Mouse (Mus musculus) liver, embryonic 14.5 days (tissue): ENCODE results near the gene Tmem88b. TPM values are rescaled to one million over a fixed set of nuclear protein-coding genes. Genes with fewer than 3 reads are reported as not detected.

Experiments
- ATAC-seq: fragments of 200-750 bp; cut with Nextera tagmentation; 2 replicates; pipeline ENCODE4 v1.8.0; 2017; ENCODE audit warnings: moderate number of reproducible peaks, mild to moderate bottlenecking, moderate library complexity; ENCODE audit not compliant: insufficient read depth
- DNase-seq, 3 experiments: peaks; one replicate each; pipeline ENCODE4 v3.0.0-alpha.2; 2012 to 2013; ENCODE audit warnings: low read depth in 3 of 3, low spot score in 3 of 3
- H3K27ac ChIP-seq: fragments of 300-500 bp; sonication (generic); 2 replicates; pipeline ENCODE4 v1.5.1; 2014; ENCODE audit warnings: moderate library complexity, mild to moderate bottlenecking, control low read depth, inconsistent platforms
- H3K27me3 ChIP-seq: fragments of 300-500 bp; sonication (generic); 2 replicates; pipeline ENCODE4 v1.6.1; 2014; ENCODE audit warnings: mild to moderate bottlenecking, low read length, moderate library complexity; ENCODE audit not compliant: control insufficient read depth, insufficient read depth
- H3K36me3 ChIP-seq: fragments of 300-500 bp; sonication (generic); replicated peaks from 2 replicates; pipeline ENCODE4 v1.6.1; 2014; ENCODE audit warnings: low read depth; ENCODE audit not compliant: control insufficient read depth, insufficient read depth
- H3K4me1 ChIP-seq, 2 experiments: fragments of 200-500 bp in 1 of 2; fragments of 300-500 bp in 1 of 2; sonication (generic) in 1 of 2; replicated peaks; 2 replicates each; pipeline ENCODE4 v1.6.1; 2012 to 2014; ENCODE audit warnings: antibody characterized with exemption in 1 of 2, inconsistent platforms in 1 of 2, low read length in 1 of 2; ENCODE audit not compliant: control insufficient read depth in 2 of 2, insufficient read depth in 2 of 2
- H3K4me2 ChIP-seq: fragments of 300-500 bp; sonication (generic); 2 replicates; pipeline ENCODE4 v1.6.1; 2014; ENCODE audit warnings: low read depth, mild to moderate bottlenecking, control low read depth, moderate library complexity
- H3K4me3 ChIP-seq, 2 experiments: fragments of 200-500 bp in 1 of 2; fragments of 300-500 bp in 1 of 2; sonication (generic) in 1 of 2; 2 replicates each; pipeline ENCODE4 v1.5.1; 2012 to 2014; ENCODE audit warnings: low read depth in 2 of 2, low read length in 2 of 2, mild to moderate bottlenecking in 2 of 2, control low read depth in 1 of 2, inconsistent platforms in 1 of 2, moderate library complexity in 1 of 2; ENCODE audit not compliant: insufficient read depth in 1 of 2
- H3K9ac ChIP-seq: fragments of 300-500 bp; sonication (generic); replicated peaks from 2 replicates; pipeline ENCODE4 v1.6.1; 2014; ENCODE audit warnings: mild to moderate bottlenecking, control low read depth, moderate library complexity
- H3K9me3 ChIP-seq: fragments of 300-500 bp; sonication (generic); 2 replicates; pipeline ENCODE4 v1.6.1; 2016; ENCODE audit warnings: low read length, mixed read lengths; ENCODE audit not compliant: control insufficient read depth
- CTCF ChIP-seq: IDR thresholded peaks from 2 replicates; pipeline ENCODE4 v1.5.1; 2016; ENCODE audit warnings: antibody characterized with exemption, low read depth, control low read depth
- EP300 ChIP-seq: IDR thresholded peaks from 2 replicates; pipeline ENCODE4 v1.6.1; 2016; ENCODE audit warnings: antibody characterized with exemption, low read depth
- WGBS: fragments of 180-500 bp; shearing (Covaris S2); extraction: QIAGEN DNeasy Blood & Tissue Kit; methylation state at CpG from one replicate; pipeline ENCODE4 v1.1.7; 2014; ENCODE audit not compliant: insufficient replicate concordance; 5-methylcytosine and 5-hydroxymethylcytosine counted together
- polyA plus RNA-seq, 2 experiments: library from polyadenylated mRNA; depleted of rRNA in 1 of 2; stranded (reverse) in 1 of 2; unstranded in 1 of 2; fragments of >200 nt; fragmentation: Nextera tagmentation in 1 of 2; extraction: Ambion mirVana in 1 of 2; gene quantifications; 2 replicates each; pipeline versions ENCODE4 v1.2.1 to v1.2.3; 2012 to 2014

Tmem88b gene
- polyA plus RNA-seq, 2 experiments, result 0.11 to 0.28 TPM

DNA sequence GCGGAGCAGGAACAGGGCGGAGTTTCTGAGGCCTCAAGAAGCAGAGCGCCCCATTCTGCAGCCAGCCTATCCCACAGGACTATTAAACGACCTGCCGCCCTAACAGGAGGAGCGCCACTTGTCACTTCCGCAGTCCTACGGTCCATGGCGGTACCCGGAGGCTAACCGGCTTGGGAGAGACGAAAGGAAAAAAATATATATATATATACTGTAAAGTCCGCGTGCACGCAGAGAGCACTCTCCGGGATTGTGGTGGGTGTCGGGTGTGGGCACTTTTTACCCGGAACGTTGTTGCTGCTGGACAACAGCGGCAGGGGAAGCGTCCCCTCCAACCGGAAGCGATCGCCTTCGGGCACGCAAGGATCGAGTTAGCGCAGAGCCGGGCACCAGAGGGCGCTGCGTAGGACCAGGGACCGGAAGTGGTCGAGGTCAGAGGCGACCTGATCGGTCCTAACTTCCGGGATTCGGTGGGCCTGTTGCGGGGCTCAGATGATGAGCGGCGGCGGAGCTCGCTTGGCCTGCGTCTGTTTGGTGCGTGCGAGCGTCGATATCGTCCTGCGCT lies 45.6 kb upstream of the Tmem88b start, which contains the start of gene Aurkaip1:
TSS of gene Aurkaip1 (plus strand) at position 68 of the 562 bp plus-strand sequence.
- H3K4me1 ChIP-seq, result peaks cover 6 to 13% of the 10 kb centered on the region in 2 experiments; a peak in 3 of 4 replicates
- ATAC-seq (peak; percentile 96), DNase-seq (peak; percentile 93)
- peak within 1 kb of the TSS; percentile 90 to 95 for H3K4me3 ChIP-seq
- H3K27me3 ChIP-seq, result no peaks in the 10 kb centered on the region
- H3K36me3 ChIP-seq, result peaks cover 22% of the 10 kb centered on the region
- peak; percentile 98 for TF ChIP-seq CTCF
- TF ChIP-seq EP300, result 0 out of 2 replicates have a peak, but pooled peaks have one; percentile 11
- H3K4me2 ChIP-seq, result peak within 1 kb of the TSS; percentile 85
- peak within 1 kb of the TSS; percentile 75 for H3K27ac ChIP-seq
- H3K9ac ChIP-seq, result peak within 1 kb of the TSS; percentile 95
- under 1% methylated on average over 49 of the region's 49 CpGs for WGBS
- H3K9me3 ChIP-seq, result no peaks in the 10 kb centered on the region

DNA sequence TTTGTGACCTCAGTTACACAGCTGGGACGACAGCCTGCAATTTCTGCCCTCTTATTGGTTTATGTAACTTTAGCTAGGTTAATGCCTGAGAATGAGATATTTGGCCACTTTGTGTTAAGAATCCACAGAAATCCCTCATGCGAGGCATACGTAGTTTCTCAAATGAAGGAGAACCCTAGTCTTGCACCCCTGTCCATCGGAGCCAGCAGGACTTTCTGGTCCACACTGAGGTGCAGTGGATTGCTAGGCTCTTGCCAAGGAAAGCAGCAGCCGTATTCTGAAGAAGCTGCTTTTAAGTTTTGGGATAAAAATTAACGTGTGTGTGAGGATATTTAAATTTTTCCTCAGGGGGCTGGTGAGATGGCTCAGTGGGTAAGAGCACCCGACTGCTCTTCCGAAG lies 44.9 kb upstream of the Tmem88b start:
- H3K4me2 ChIP-seq, result peak overlapping the region; percentile 85
- DNase-seq (no peak), ATAC-seq (no peak)
- H3K27ac ChIP-seq, result peak overlapping the region; percentile 51; the same call in 1 of the 2 replicates
- peak overlapping the region; percentile 43 to 95; a peak in 3 of 4 replicates for H3K4me3 ChIP-seq
- H3K9me3 ChIP-seq, result no peaks in the 10 kb centered on the region
- H3K27me3 ChIP-seq, result no peaks in the 10 kb centered on the region
- 48% methylated on average over 8 of the region's 8 CpGs for WGBS
- TF ChIP-seq CTCF (no peak), EP300 (no peak)
- peaks cover 6 to 13% of the 10 kb centered on the region in 2 experiments; a peak in 3 of 4 replicates for H3K4me1 ChIP-seq
- peak overlapping the region; percentile 45; the same call in 1 of the 2 replicates for H3K9ac ChIP-seq
- H3K36me3 ChIP-seq, result peaks cover 27% of the 10 kb centered on the region

DNA sequence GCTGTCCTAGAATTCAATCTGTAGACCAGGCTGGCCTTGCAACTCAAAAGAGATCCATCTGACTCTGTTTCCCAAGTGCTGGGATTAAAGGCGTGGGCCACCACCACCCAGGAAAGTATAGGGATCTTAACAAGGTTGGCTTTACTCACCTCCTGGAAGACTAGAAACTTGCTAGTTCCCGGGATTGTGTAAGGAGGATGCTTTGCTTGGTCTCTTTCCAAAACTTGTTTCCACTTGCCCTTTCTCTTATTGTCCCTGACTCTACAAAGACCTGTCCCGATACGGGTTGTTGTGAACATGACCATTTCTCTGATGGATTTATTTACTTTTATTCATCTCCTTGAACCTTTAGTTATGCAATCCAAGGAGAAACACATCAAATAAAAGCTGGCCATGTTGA lies 44.2 kb upstream of the Tmem88b start:
- no peaks in the 10 kb centered on the region for H3K9me3 ChIP-seq
- H3K27ac ChIP-seq, result no peak overlapping the region
- H3K4me1 ChIP-seq, result peaks cover 6 to 13% of the 10 kb centered on the region in 2 experiments; a peak in 3 of 4 replicates
- ATAC-seq (no peak), DNase-seq (no peak)
- H3K36me3 ChIP-seq, result peaks cover 32% of the 10 kb centered on the region
- no peak for TF ChIP-seq EP300
- no peak for TF ChIP-seq CTCF
- no peaks in the 10 kb centered on the region for H3K27me3 ChIP-seq
- no peak overlapping the region for H3K9ac ChIP-seq
- WGBS, result 83% methylated on average over 4 of the region's 4 CpGs
- no peak overlapping the region for H3K4me3 ChIP-seq
- H3K4me2 ChIP-seq, result no peak overlapping the region; the same call in 1 of the 2 replicates

DNA sequence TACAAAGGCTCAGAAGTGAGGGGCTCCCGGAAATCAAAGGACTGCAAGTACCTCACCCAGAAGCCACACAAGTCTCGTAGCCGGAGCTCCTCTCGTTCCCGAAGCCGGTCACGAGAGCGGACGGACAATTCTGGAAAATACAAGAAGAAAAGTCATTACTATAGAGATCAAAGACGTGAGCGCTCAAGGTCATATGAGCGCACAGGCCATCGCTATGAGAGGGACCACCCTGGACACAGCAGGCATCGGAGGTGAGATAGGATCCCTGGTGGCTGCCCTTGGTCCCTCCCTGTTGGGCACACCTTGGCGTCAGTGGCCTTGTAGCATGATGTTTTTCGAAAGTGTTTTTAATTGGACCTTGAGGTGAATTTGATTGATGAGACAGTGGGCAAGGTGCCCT lies 37.8 kb upstream of the Tmem88b start:
- Histone ChIP-seq H3K27me3 (no peaks in the 10 kb centered on the region), H3K4me1 (no peaks in the 10 kb centered on the region), H3K27ac (no peak overlapping the region), H3K4me3 (no peak overlapping the region), H3K36me3 (peaks cover 86% of the 10 kb centered on the region), H3K9me3 (no peaks in the 10 kb centered on the region), H3K9ac (no peak overlapping the region), H3K4me2 (no peak overlapping the region)
- WGBS, result 95% methylated on average over 16 of the region's 16 CpGs
- no peak for ATAC-seq
- no peak for DNase-seq
- TF ChIP-seq EP300 (no peak), CTCF (no peak)

DNA sequence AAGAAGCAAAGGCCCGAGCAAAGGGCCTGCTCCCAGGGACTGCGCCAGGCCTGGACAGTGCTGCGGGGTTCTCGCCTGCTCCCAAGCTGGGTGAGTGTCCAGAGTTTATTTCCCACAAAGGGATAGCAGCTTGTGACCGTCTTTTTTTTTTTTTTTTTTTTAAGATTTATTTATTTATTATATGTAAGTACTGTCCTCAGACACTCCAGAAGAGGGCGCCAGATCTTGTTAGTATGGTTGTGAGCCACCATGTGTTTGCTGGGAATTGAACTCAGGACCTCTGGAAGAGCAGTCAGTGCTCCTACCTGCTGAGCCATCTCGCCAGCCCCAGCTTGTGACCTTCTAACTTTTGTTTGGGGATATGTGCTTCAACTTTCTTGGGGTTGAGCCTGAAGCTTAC lies 35.4 kb upstream of the Tmem88b start:
- Histone ChIP-seq H3K9ac (no peak overlapping the region), H3K36me3 (peaks cover 90% of the 10 kb centered on the region), H3K4me2 (no peak overlapping the region), H3K27ac (no peak overlapping the region), H3K4me3 (no peak overlapping the region), H3K9me3 (no peaks in the 10 kb centered on the region), H3K27me3 (no peaks in the 10 kb centered on the region), H3K4me1 (no peaks in the 10 kb centered on the region)
- 78% methylated on average over 7 of the region's 7 CpGs for WGBS
- DNase-seq (no peak), ATAC-seq (no peak)
- TF ChIP-seq EP300 (no peak), CTCF (peak; percentile 48)
